ENCODE assay signal across 8 mouse cellular contexts in genomic region chr9:25309505-25310182, GRCm38 (mm10). TPM values are rescaled to one million over a fixed set of nuclear protein-coding genes. Genes with fewer than 3 reads are reported as not detected.
DNase-seq lines count a peak whose midpoint lies in the region; ATAC-seq and TF ChIP-seq lines count a peak whose summit lies in the region.

No protein-coding gene starts in this region.

- H3K9ac ChIP-seq in liver, embryonic 14.5 days (replicated peaks): no peak overlapping the region

- 28% methylated on average over 1 of the region's 1 CpGs for WGBS in liver, embryonic 14.5 days (ENCODE audit: insufficient replicate concordance)

- no peaks in the 10 kb centered on the region for H3K27me3 ChIP-seq in liver, embryonic 14.5 days (ENCODE audit: control insufficient read depth, insufficient read depth, low read length)

- no peak for TF ChIP-seq EP300 in liver, embryonic 14.5 days (IDR thresholded peaks at IDR 0.05; ENCODE audit: low read depth)

- H3K4me1 ChIP-seq in liver, embryonic 14.5 days (replicated peaks; ENCODE audit: control insufficient read depth in 2 of 2, insufficient read depth in 2 of 2, low read length in 1 of 2): no peaks in the 10 kb centered on the region

- H3K27ac ChIP-seq in liver, embryonic 14.5 days: no peak overlapping the region

- peak; percentile 90 for ATAC-seq in granulocyte monocyte progenitor cell, adult 5-6 weeks (replicated peaks; ENCODE audit: poor library complexity, severe bottlenecking)
- ATAC-seq in liver, embryonic 14.5 days (ENCODE audit: insufficient read depth): peak; percentile 52; the same call in 1 of the 2 replicates
- ATAC-seq in neutrophil, adult 5-6 weeks (ENCODE audit: extremely low read depth, insufficient number of reproducible peaks, low FRiP score, poor library complexity, severe bottlenecking): peak; percentile 92

- H3K9me3 ChIP-seq in liver, embryonic 14.5 days (ENCODE audit: control insufficient read depth, low read length): no peaks in the 10 kb centered on the region

- peak; percentile 62 for DNase-seq in gastrocnemius, adult 18-20 months (ENCODE audit: low spot score)
- DNase-seq in gastrocnemius, postnatal 25 days: no peak
- DNase-seq in B cell, adult 2 months: peak; percentile 44 to 55
- DNase-seq in c-Kit-positive CD71-negative TER-119-negative erythroid progenitor cells, embryonic 14.5 days (ENCODE audit: low read depth): peak; percentile 53
- peak; percentile 25 to 55 (median 39) for DNase-seq in liver, embryonic 14.5 days (ENCODE audit: low read depth in 3 of 3, low spot score in 3 of 3)
- no peak for DNase-seq in gastrocnemius, adult 8-10 months (ENCODE audit: low spot score in 2 of 2)

- TF ChIP-seq CTCF in liver, embryonic 14.5 days (IDR thresholded peaks at IDR 0.05; ENCODE audit: low read depth): peak; percentile 66

- H3K36me3 ChIP-seq in liver, embryonic 14.5 days (replicated peaks; ENCODE audit: control insufficient read depth, insufficient read depth, low read depth): peaks cover 10% of the 10 kb centered on the region

- no peak overlapping the region for H3K4me3 ChIP-seq in liver, embryonic 14.5 days (ENCODE audit: insufficient read depth in 1 of 2, low read depth in 2 of 2, low read length in 2 of 2)

- no peak overlapping the region for H3K4me2 ChIP-seq in liver, embryonic 14.5 days (ENCODE audit: low read depth)

RNA-seq across cellular contexts. Expression of gene Sept7, which starts 57.4 kb away (rescaled TPM):
- total RNA-seq in gastrocnemius, adult 18-20 months (2021): 10 to 100 TPM; 62.9 to 78.4 TPM
- 10 to 100 TPM; 70.1 to 71.5 TPM for total RNA-seq in gastrocnemius, postnatal 25 days (2021)
- total RNA-seq in granulocyte monocyte progenitor cell, adult 5-6 weeks (2014; fragmentation: Nextera tagmentation): 128 and 131 TPM in 2 replicates
- 283 and 309 TPM in 2 replicates for total RNA-seq in granulocyte monocyte progenitor cell, adult 5-6 weeks (2017)
- 17.9 and 32.6 TPM in 2 replicates for polyA plus RNA-seq in liver, embryonic 14.5 days (2012; rRNA removed)
- polyA plus RNA-seq in liver, embryonic 14.5 days (2014; fragmentation: Nextera tagmentation; extraction: Ambion mirVana): 86.3 and 92.0 TPM in 2 replicates
- total RNA-seq in neutrophil, adult 5-6 weeks (2017): 245 and 254 TPM in 2 replicates
- 10 to 100 TPM; 58.3 to 74.3 (median 66.0) TPM for total RNA-seq in gastrocnemius, adult 8-10 months (2022)

Comparison
In these comparisons a context has a peak if more than half of its experiments do, and no peak if none do; other contexts are left out.
1. DNase-seq: peak in gastrocnemius, adult 18-20 months (single experiment), B cell, adult 2 months (2 of 2), c-Kit-positive CD71-negative TER-119-negative erythroid progenitor cells, embryonic 14.5 days (single experiment) and liver, embryonic 14.5 days (3 of 3); none in gastrocnemius, postnatal 25 days (single experiment) and gastrocnemius, adult 8-10 months (0 of 2).
2. Peak in every context shown above with its lines, with median percentiles within 50 percentile points of each other: ATAC-seq.